Mouse (Mus musculus): ENCODE results near the gene Pik3ip1.

- TF ChIP-seq EP300 (IDR thresholded peaks at IDR 0.05; ENCODE audit: low read depth): no peak
- no peak for TF ChIP-seq CTCF (IDR thresholded peaks at IDR 0.05; ENCODE audit: low read depth)
Measured at GRCm38 (mm10) chr11:3366411-3366810, 36.2 kb downstream of the Pik3ip1 start.
